Mouse (Mus musculus): Measurements from ENCODE around the gene Cd81.
A peak's percentile ranks its signal among the peaks of the same experiment; 100 is the strongest.

Gene Cd81

DNA sequence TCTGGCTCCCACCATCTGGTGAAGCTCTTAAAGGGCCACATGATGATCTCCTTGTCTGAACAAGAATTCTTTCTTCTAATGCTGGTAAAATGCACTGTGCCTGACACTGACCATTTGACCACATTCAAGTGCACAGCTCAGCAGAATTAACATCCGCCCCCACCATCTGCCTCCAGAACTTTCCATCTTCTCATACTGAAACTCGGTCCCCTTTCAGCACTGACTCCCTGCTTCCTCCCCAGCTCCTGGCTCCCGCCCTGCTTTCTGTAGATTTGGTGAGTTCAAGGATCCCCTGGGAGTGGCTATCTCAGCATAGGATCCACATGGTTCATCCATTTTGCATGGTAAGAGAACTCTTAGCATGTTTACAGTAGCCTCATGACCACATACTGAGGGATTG is 31.8 kb upstream of the Cd81 start:
- no peak for DNase-seq (ENCODE audit: low spot score)

DNA sequence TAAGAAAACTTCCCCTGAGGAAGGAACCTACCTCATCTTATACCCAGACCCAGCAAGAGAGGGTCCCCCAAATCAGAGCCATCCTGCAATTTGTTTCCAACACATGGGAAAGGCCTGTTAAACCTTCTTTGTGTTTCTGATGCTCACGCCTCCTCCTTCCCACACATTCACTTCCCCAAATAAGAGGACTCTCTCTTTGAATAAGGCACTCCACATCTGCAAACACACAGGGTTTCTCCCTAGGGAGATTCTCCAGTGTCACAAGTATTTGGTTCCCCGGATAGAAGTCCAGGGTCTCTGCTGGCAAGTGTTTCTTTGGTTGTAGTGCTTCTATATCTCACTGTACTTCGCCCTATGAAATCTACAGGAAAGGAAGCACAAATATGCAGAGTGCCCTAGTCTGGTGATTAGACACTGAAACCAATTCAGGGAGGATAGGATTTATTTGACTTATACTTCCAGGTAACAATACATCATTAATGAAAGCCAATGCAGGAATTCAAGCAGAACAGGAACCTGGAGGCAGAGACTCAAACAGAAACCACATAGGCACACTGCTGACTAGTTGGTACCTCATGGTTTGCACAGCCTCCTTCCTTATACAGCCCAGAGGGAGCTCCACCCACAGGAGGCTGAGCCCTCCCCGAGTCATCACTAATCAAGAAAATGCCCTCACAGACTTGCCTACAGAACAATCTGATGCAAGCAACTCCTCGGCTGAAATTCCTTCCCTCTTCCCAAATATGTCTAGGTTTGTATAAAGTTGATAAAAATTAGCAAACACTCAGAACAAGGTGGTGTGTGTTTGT is 31.0 kb upstream of the Cd81 start:
- DNase-seq (ENCODE audit: low spot score) = no peak

DNA sequence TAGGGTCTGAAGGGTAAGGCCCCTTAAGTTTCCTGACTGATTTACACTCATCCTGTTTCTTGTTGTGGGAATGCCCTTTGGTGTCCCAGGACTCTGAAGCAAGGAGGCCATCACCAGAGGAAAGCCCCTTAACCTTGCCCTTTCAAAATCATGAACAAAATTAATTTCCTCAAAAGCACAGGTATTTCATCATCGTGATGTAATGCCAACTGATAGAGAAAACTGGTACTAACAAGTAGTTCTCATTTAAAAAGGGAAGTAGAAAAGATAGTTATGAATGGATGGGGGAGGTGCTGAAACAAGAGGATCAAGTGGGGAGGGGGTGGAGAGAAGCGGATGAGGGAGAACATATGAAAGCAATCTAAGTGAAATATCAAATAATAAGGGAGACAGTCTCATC is 29.0 kb upstream of the Cd81 start:
- no peak for DNase-seq (ENCODE audit: low spot score)

DNA sequence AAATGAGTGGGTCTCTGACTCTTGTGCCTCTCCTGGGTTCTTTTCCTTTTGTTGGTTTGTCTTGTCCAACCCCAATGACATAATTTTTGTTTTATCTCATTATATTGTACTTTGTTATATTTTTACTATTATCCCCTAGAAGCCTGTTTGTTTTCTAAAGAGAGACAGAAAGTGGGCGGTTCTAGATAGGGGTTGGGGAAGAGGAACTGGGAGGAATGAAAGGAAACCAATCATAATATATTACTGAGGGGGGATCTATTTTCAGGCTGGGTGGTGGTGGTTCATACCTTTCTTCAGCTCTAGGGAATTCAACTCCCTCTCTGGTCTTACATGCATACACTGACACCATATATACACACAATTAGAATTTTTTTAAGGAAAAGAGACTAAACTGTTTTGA is 28.2 kb upstream of the Cd81 start:
- no peak for DNase-seq (ENCODE audit: low spot score)

DNA sequence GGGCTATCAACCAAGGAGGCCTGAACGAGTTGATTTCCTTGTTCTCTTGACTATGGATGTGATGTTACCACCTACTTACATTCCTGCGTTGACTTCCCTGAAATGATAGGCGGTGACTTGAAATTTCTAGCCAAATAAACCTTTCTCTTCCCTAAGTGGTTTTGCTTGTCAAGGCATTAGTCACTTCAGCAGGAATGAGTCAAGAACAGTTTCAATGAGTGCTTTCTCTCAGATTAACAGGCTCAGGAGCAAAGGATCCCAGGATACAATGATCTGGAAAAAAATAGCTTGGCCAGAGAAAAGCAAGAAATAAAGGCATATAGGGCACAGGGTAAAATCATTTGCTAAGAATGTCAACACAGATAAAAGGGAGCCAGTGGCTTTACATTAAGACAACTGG is 27.0 kb upstream of the Cd81 start:
- no peak for DNase-seq (ENCODE audit: low spot score)

DNA sequence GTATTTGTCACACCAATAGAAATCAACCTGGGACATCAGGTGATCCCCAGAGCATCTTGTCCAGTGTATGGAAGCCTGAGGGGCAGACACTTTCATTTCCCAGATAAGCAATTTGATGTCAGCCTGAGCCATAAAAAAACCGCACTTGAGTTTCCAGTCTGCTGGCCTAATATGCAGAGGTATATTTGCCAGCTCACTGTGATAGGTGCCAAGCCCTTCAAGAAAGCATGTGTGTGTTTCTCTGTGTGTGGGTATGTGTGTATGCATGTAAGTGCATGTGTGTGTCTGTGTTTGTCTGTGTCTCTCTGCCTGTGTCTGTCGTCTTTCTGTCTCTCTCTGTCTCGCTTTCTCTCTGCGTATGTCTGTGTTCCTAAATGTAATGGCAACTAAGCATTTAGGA is 25.3 kb upstream of the Cd81 start:
- no peak for DNase-seq (ENCODE audit: low spot score)

DNA sequence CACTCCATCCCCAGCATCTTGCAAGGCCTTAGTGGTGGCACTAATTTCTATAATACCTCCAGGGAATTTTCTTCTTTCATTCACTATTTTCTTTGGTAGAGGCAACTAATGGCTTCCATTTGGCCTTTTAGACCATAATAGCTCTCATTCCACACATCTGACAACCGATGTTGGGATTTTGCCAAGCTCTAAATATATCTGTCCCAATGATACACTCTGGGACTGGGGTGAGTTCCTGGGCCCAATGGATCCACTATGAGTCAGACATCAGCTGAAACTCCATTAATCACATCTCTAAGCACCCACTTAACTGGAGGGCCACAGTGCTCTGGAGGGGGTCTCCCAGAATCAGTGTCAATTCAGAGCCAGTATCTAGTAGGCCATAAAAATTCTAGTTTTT is 20.7 kb upstream of the Cd81 start:
- no peak for DNase-seq (ENCODE audit: low spot score)

DNA sequence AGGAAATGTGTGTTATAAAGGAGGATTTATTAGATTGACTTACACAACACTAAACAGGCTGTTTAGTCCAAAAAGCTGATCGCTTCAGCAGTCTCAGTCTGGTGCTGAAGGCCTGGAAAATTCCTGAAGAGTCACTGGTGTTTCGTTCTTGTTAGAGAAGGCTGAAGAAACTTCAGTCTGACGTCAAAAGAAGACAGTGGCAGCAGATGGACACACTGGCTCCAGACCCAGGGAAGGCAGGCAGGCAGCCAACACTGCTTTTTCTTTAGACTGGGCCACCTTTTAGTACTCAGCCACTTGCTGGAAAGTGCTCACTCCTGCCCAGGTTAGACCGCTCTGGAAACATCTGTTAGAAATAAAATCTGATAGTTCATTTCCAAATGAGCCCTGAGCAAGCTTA is 19.0 kb upstream of the Cd81 start:
- no peak for DNase-seq (ENCODE audit: low spot score)

DNA sequence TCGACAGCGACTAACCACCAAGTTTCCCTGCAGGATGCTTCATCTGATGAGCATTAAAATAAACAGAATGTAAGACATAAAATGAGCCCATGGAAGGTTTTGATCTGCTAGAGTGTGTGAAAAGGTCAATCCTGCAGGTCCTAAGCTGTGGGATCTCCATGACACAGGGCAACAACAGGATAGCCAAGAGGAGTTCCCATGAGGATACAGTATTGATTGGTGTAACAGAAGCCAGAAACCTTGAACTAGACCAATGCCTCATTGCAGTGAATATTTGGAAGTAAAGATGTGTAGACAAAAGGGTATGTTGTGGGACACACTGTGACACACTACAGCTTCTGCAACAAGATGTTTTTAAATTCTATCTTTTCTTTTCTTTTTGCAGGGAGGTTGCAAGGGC is 18.4 kb upstream of the Cd81 start:
- DNase-seq (ENCODE audit: low spot score) = no peak

DNA sequence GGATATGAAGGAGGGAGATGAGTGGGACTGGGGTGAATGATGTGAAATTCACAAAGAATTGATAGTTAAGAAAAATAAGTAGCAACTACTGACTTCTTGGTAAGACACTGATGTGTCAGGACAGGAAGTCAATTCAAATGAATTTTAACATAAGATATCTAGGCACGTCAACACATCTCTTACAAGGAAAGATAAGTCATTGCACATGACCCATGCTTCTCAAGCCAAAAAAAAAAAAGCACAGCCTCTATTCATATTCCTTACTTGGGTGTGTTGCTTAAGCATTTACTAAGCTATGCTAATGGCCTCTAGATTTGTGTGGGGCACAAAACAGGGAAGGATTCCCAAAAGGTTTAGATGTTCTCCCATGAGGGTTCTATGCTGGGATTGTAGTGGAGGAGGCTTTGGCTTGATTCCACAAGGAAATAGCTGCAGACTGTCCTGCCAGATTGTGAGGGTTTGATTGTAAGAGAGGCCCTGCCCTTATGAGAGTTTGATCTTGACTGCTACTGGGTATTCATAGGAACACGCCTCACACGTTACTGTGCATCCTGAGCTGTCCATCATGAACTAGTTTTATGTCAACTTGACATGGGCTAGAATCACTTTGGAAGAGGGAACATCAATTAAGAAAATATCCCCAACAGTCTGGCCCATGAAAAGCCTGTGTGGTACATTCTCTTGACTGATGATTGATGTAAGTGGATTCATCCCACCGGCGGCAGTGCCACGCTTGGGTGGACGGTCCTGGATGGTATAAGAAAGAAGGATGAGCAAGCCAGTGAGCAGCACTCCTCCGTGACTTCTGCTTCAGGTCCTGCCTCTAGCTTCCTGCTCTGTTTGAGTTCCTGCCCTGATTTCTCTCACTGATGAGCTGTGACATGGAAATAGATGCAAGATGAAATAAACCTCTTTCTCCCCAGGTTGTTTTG is 17.8 kb upstream of the Cd81 start:
- no peak for DNase-seq (ENCODE audit: low spot score)

DNA sequence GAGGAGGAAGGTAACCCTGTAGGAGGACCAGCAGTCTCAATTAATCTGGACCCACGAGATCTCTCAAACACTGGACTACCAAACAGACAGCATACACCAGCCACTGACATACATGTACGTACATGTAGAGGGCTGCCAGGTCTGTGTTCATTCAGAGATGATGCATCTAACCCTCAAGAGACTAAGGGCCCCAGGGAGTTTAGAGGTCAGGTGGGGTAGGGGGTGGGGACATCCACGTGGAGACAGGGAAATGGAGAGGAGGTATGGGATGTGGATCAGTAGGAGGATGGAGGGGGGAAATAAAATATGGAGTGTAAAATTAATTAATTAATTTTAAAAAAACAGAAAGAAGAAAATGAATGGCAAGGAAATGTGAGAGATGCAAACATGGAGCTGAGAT is 15.8 kb upstream of the Cd81 start:
- DNase-seq (ENCODE audit: low spot score) = no peak

DNA sequence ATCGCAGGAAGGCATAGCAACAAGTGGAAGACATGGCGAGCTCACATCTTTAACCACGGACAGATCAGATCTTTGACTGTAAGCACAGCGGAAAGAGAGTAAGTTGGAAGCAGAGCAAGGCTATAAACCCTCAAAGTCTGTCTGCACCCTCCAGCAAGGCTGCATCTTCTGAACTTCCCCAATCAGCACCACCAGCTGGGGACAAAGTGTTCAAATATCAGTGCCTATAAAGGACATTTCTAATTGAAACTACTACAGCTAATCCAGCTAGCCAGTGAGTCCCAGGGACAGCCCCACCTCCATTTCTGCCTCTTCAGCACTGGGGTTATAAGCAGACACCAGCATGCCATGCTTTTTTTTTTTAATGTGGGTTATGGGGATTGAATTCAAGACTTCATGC is 15.2 kb upstream of the Cd81 start:
- no peak for DNase-seq (ENCODE audit: low spot score)

DNA sequence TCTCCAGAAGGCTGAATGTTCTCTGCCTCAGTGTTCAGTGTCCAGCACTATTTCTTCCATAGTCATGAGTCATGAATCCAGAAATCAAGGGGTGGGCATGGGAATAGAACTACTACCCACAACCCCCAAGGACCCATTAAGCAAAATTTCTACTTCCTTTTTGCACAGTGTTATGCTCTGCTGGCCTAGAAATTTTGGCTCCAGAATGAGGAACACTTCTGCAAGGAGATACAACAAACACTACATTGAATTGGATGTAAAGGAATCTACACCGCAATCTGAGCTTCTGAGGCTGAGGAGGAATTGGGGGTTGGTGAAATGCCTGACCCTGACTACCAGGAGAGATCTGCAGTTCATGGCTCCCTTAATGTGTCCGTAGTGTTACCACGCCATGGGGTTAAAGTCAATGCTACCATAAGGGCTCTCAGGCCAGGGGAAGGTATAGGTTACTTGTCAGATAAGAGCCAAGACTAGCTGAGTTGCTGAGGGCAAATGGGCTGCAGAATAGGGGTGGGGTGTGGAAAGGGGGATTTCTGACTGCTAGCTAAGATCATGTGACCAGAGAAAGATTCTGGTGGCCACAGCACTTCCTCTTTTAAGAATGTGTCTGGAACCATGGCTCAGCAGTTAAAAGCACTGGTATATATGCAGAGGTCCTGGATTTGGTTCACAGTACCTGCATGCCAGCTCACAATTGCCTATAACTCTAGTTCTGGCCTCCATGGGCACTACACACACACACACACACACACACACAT is 14.2 kb upstream of the Cd81 start:
- DNase-seq (ENCODE audit: low spot score) = no peak

DNA sequence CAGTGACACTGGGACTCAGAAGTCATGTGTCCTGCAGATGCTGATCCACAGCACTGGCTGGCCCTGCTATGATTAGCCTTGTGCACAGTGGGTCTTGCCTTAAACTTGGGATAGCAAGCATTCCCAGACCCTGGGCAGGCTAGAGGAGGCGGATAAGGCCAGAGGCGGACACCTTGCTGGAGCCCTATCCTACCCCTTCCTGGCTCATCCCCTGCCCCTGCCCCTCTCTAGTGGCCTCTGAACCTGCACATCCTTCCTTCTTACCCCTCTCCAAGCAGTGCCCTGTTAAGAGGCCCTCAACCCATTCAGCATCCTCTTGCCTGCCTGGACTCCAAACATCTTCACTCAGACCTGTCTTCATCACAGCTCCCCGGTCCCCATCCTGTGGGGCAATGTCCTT is 12.0 kb upstream of the Cd81 start:
- DNase-seq (ENCODE audit: low spot score) = no peak

DNA sequence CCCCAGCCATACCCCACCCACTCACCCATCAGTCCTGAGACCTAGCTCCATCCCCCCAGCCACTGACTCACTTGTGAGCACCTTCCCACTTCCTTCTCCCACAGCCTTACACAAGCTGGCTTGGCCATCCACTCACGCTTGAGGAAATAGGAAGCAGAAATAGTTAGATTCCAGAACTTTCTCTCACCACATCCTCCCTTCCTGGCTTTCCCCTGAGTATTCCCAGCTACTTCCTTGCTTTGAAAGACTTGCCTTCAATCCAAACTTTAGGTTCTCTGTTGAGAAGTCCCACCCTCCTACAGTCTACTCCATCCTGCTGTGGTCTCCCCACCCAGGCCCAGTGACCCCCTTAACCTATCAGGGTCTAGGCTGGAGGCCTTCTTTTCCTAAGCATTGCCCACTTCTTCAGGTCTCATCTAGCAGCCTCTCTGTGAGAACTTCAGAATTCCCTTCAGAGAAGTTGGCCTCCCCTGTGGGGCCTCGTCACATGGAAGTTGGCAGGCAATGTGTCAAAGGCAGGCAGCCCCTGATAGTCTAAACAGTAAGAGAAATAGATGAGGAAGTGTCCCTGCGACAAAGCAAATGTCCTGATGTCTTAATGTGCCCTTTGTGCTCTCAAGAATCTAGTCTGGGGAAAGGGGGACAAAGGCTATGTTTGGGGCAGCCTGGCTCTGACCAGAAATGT is 11.3 kb upstream of the Cd81 start:
- DNase-seq (ENCODE audit: low spot score) = no peak

DNA sequence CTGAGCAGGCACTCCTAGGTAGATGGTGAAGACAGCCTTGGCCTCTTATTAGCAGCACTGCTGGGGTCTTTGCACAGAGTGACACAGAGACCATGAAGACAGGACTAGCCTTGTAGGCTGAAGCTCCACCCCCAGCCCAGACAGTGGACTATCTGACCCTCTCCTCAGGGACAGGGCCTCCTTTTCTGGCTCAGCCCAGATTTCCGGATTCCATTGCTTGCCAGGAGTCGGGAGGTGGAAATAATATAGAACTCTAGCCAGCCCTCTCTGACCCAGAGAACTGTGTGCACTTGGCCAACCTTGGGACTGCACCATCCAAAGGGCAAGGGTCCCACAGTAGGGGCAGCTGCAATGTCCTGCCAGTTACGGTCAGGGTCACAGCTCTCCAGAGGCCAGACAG is 10.4 kb upstream of the Cd81 start:
- peak; percentile 80 for DNase-seq (ENCODE audit: low spot score)

DNA sequence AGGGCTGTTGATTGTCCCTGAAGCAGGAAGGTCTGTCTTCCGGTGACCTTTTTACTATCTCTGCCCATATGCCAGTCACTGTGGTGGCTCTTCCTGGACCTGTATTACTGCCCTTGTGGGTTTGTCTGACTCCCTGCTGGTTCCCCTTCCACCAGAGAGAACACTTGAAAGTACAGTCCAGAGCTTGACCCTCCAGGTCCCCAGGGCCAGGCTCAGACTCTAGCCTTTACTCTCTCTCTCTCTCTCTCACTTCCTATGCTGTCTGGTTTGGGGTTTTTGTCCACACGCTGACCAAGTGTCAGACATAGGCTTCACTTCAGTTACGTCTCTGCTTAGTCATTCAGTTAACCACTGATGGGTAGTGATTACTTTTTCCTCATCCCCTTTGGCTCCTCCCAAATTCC is 9.6 kb upstream of the Cd81 start:
- DNase-seq (ENCODE audit: low spot score) = no peak

DNA sequence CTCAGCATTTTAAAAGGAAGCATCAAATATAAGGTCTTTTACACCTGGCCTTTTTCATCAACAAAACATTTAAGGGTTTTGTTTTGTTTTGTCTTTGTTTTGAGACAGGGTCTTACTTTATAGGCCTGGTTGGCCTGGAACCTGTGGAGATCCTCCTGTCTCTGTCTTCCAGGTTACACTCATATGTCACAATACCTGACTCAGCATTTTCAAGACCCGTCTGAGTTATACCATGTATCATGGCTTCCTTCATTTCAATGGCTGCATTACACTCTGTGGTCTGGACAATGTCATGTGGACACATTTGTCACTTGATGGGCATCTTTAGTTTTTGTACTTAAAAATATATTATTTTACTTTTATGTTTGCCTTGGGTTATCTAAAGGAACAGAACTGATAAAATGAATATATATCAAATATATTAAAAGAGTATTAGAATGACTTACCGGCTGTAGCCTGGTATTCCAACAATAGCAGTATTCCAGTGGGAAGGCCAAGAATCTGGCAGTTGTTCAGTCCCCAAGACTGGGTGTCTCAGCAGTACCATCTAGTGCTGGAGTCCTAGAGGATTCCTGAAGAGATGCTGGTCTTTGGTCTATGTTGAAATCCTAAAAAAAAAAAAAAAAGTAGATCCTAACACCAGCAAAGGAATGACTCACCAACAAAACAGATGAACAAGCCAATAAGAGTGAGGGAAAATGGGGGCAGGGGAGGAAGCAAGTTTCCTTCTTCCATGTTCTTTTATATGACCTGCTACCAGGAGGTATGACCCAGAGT is 8.3 kb upstream of the Cd81 start:
- DNase-seq (ENCODE audit: low spot score) = no peak

DNA sequence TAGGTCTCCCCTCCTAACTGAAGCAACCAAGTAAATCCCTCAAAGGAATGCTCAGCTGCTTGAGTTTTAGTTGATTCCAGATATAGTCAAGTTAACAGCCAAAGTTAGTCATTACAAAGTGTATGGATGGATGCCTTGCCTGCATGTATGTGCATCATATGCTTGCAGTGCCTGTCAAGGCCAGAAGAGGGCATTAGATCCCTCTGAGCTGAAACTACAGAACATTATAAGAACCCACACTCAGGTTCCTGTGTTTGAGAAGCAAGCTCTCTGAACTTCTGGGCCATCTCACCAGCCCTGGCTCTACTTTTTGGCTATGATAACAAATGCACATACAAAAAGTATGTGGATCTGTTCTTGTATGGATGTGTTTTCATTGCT is 7.7 kb upstream of the Cd81 start:
- no peak for DNase-seq (ENCODE audit: low spot score)

DNA sequence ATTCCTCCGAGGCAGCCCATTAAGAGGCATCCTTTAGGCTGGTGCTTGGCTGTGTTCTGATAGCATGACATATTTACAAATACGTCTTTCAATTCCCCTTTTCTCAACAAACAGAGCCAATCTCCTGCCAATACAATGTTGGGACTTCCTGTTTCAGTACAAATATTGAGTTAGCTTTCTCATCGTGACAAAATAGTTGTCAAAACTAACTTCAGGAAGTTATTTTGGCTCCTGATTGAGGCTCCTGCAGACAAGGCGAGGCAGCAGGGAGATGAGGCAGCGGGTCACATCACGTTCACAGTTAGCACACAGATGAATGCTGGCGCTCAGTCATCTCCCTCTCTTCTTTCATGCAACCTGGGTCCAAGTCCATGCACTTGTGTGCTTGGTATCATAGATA is 6.2 kb upstream of the Cd81 start:
- DNase-seq (ENCODE audit: low spot score) = no peak

DNA sequence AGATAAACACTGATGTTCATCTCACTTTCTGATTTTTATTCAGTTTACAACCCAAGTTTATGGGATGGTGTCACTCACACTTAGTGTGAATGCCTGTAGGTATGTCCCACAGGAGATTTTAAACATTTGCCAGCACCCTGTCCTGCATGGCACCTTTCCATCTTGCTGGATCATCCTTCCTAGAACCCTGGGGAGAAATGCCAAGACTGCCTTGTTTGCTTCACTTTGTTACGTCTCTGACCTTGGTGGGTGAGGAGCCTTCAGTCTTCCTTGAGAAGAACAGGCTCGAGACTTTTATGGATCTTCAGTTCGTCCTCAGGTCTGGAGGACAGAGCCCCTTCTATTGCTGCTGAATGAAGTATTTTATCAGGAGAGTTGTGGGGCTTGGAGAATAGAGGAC is 3.2 kb upstream of the Cd81 start:
- DNase-seq (ENCODE audit: low spot score) = peak; percentile 42
